Mouse (Mus musculus): ENCODE results near the gene Pdgfb. TPM values are rescaled to one million over a fixed set of nuclear protein-coding genes. Genes with fewer than 3 reads are reported as not detected.
A peak's percentile ranks its signal among the peaks of the same experiment; 100 is the strongest.

Gene Pdgfb
- total RNA-seq, 1 experiment, result 9.5 TPM

DNA sequence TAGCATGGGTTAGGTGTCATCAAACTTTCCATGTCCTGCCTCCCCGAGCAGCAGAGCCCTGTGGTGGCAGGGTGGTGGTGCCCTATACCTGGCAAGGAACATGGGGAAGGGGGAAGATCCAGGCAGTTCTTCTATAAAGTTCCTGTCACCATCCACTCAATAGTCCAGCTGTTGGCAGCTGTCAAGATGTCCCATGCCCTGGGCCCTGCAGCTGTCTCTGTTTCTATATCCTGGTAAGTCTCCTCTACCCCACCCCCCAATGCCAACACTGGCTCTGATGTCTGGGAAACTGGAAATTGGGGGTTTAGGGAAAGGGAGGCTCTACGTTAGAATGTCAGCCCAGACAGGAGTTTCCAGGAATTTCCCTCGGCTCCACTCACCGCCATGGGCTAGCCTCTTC is 20.2 kb downstream of the Pdgfb start:
- TF ChIP-seq ZNF384 (IDR thresholded peaks at IDR 0.05; ENCODE audit: low read depth, low read length), result no peak
- no peak for TF ChIP-seq MAFK (IDR thresholded peaks at IDR 0.05; ENCODE audit: insufficient read depth, low read depth, low read length)
- TF ChIP-seq ZC3H11A (IDR thresholded peaks at IDR 0.05; ENCODE audit: borderline replicate concordance, low read depth, low read length), result no peak
- TF ChIP-seq CHD2 (IDR thresholded peaks at IDR 0.05; ENCODE audit: low read depth, low read length), result no peak
- TF ChIP-seq HCFC1 (IDR thresholded peaks at IDR 0.05; ENCODE audit: borderline replicate concordance, insufficient read depth, low read length), result no peak
- no peak overlapping the region for H3K9ac ChIP-seq (ENCODE audit: insufficient read depth, low read depth, low read length, poor library complexity, severe bottlenecking)
- H3K4me3 ChIP-seq (ENCODE audit: insufficient read depth in 1 of 2, low read depth in 1 of 2, low read length in 2 of 2, poor library complexity in 1 of 2, severe bottlenecking in 1 of 2), result no peak overlapping the region
- peaks cover 9% of the 10 kb centered on the region; the same call in 1 of the 2 replicates for H3K36me3 ChIP-seq (ENCODE audit: control insufficient read depth, insufficient read depth, low read length, poor library complexity, severe bottlenecking)
- DNase-seq (ENCODE audit: low read depth, low spot score), result no peak
- in situ Hi-C loops (cut with MboI; ENCODE audit: low sequenced_read_pairs in 2 of 2, unreplicated experiment in 2 of 2), result no loop called here
- H3K4me1 ChIP-seq (ENCODE audit: control insufficient read depth in 2 of 2, insufficient read depth in 2 of 2, low read length in 2 of 2, poor library complexity in 1 of 2), result peaks cover 0 to 4% of the 10 kb centered on the region in 2 experiments; a peak in 2 of 4 replicates
- no peaks in the 10 kb centered on the region for H3K9me3 ChIP-seq (ENCODE audit: control insufficient read depth, insufficient read depth, low read depth, low read length)
- no peak overlapping the region for H3K27ac ChIP-seq (ENCODE audit: insufficient read depth, low read depth, low read length, poor library complexity, severe bottlenecking)

- no peak overlapping the region for H3K4me3 ChIP-seq (ENCODE audit: insufficient read depth in 1 of 2, low read depth in 1 of 2, low read length in 2 of 2, poor library complexity in 1 of 2, severe bottlenecking in 1 of 2)
- no peak for DNase-seq (ENCODE audit: low read depth, low spot score)
- H3K9me3 ChIP-seq (ENCODE audit: control insufficient read depth, insufficient read depth, low read depth, low read length), result no peaks in the 10 kb centered on the region
- TF ChIP-seq MAFK (IDR thresholded peaks at IDR 0.05; ENCODE audit: insufficient read depth, low read depth, low read length) (peak; percentile 100), ZC3H11A (IDR thresholded peaks at IDR 0.05; ENCODE audit: borderline replicate concordance, low read depth, low read length) (no peak)
- H3K4me1 ChIP-seq (ENCODE audit: control insufficient read depth in 2 of 2, insufficient read depth in 2 of 2, low read length in 2 of 2, poor library complexity in 1 of 2), result peaks cover 8 to 14% of the 10 kb centered on the region in 2 experiments; a peak in 3 of 4 replicates
- no peak overlapping the region for H3K27ac ChIP-seq (ENCODE audit: insufficient read depth, low read depth, low read length, poor library complexity, severe bottlenecking)
- in situ Hi-C loops (cut with MboI; ENCODE audit: low sequenced_read_pairs in 2 of 2, unreplicated experiment in 2 of 2), result no loop called here
- no peaks in the 10 kb centered on the region for H3K36me3 ChIP-seq (ENCODE audit: control insufficient read depth, insufficient read depth, low read length, poor library complexity, severe bottlenecking)
- H3K9ac ChIP-seq (ENCODE audit: insufficient read depth, low read depth, low read length, poor library complexity, severe bottlenecking), result no peak overlapping the region
Observed at GRCm38 (mm10) chr15:79986182-79986581, 28.6 kb downstream of the Pdgfb start.

- Histone ChIP-seq H3K9ac (ENCODE audit: insufficient read depth, low read depth, low read length, poor library complexity, severe bottlenecking) (no peak overlapping the region), H3K4me3 (ENCODE audit: insufficient read depth in 1 of 2, low read depth in 1 of 2, low read length in 2 of 2, poor library complexity in 1 of 2, severe bottlenecking in 1 of 2) (no peak overlapping the region), H3K9me3 (ENCODE audit: control insufficient read depth, insufficient read depth, low read depth, low read length) (no peaks in the 10 kb centered on the region), H3K27ac (ENCODE audit: insufficient read depth, low read depth, low read length, poor library complexity, severe bottlenecking) (no peak overlapping the region), H3K4me1 (ENCODE audit: control insufficient read depth in 2 of 2, insufficient read depth in 2 of 2, low read length in 2 of 2, poor library complexity in 1 of 2) (peaks cover 8 to 14% of the 10 kb centered on the region in 2 experiments; a peak in 3 of 4 replicates), H3K36me3 (ENCODE audit: control insufficient read depth, insufficient read depth, low read length, poor library complexity, severe bottlenecking) (no peaks in the 10 kb centered on the region)
- DNase-seq (ENCODE audit: low read depth, low spot score), result no peak
- TF ChIP-seq HCFC1 (IDR thresholded peaks at IDR 0.05; ENCODE audit: borderline replicate concordance, insufficient read depth, low read length) (no peak), ZC3H11A (IDR thresholded peaks at IDR 0.05; ENCODE audit: borderline replicate concordance, low read depth, low read length) (no peak), CHD2 (IDR thresholded peaks at IDR 0.05; ENCODE audit: low read depth, low read length) (no peak), ZNF384 (IDR thresholded peaks at IDR 0.05; ENCODE audit: low read depth, low read length) (no peak), MAFK (IDR thresholded peaks at IDR 0.05; ENCODE audit: insufficient read depth, low read depth, low read length) (no peak)
- in situ Hi-C loops (cut with MboI; ENCODE audit: low sequenced_read_pairs in 2 of 2, unreplicated experiment in 2 of 2), result no loop called here
Observed at GRCm38 (mm10) chr15:79985471-79985870, 29.3 kb downstream of the Pdgfb start.

DNA sequence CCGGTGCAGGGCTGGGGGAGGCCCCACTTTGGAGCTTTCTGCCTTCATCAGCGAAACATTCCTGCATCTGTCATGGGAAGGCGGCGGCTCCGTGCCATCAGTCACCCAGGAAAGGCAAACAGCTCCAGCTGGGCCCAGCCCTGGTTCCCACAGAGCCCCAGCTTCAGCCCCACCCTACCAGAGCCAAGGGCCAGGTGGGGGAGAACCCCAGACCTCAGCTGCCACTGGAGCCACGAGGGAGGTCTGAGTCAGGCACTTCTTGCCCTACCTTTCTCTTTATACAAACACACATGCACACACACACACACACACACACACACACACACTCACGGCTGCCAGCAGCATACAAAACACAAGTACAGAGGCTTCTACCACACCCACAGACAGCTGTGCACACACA is 30.6 kb downstream of the Pdgfb start:
- H3K36me3 ChIP-seq (ENCODE audit: control insufficient read depth, insufficient read depth, low read length, poor library complexity, severe bottlenecking), result no peaks in the 10 kb centered on the region
- H3K9me3 ChIP-seq (ENCODE audit: control insufficient read depth, insufficient read depth, low read depth, low read length), result no peaks in the 10 kb centered on the region
- TF ChIP-seq ZNF384 (IDR thresholded peaks at IDR 0.05; ENCODE audit: low read depth, low read length), result no peak
- TF ChIP-seq ZC3H11A (IDR thresholded peaks at IDR 0.05; ENCODE audit: borderline replicate concordance, low read depth, low read length), result no peak
- TF ChIP-seq MAFK (IDR thresholded peaks at IDR 0.05; ENCODE audit: insufficient read depth, low read depth, low read length), result no peak
- TF ChIP-seq HCFC1 (IDR thresholded peaks at IDR 0.05; ENCODE audit: borderline replicate concordance, insufficient read depth, low read length), result no peak
- TF ChIP-seq CHD2 (IDR thresholded peaks at IDR 0.05; ENCODE audit: low read depth, low read length), result no peak
- H3K4me3 ChIP-seq (ENCODE audit: insufficient read depth in 1 of 2, low read depth in 1 of 2, low read length in 2 of 2, poor library complexity in 1 of 2, severe bottlenecking in 1 of 2), result no peak overlapping the region
- peaks cover 8 to 14% of the 10 kb centered on the region in 2 experiments; a peak in 3 of 4 replicates for H3K4me1 ChIP-seq (ENCODE audit: control insufficient read depth in 2 of 2, insufficient read depth in 2 of 2, low read length in 2 of 2, poor library complexity in 1 of 2)
- no peak overlapping the region for H3K27ac ChIP-seq (ENCODE audit: insufficient read depth, low read depth, low read length, poor library complexity, severe bottlenecking)
- H3K9ac ChIP-seq (ENCODE audit: insufficient read depth, low read depth, low read length, poor library complexity, severe bottlenecking), result no peak overlapping the region
- in situ Hi-C loops (cut with MboI; ENCODE audit: low sequenced_read_pairs in 2 of 2, unreplicated experiment in 2 of 2), result no loop called here
- DNase-seq (ENCODE audit: low read depth, low spot score), result no peak

- Histone ChIP-seq H3K4me3 (ENCODE audit: insufficient read depth in 1 of 2, low read depth in 1 of 2, low read length in 2 of 2, poor library complexity in 1 of 2, severe bottlenecking in 1 of 2) (peak overlapping the region; percentile 17 to 36; a peak in 2 of 4 replicates), H3K9me3 (ENCODE audit: control insufficient read depth, insufficient read depth, low read depth, low read length) (no peaks in the 10 kb centered on the region)
- DNase-seq (ENCODE audit: low read depth, low spot score), result no peak
Observed at GRCm38 (mm10) chr15:79980716-79981115, 34.1 kb downstream of the Pdgfb start.

More at GRCm38 (mm10) chr15:79980716-79981115, 34.1 kb downstream of the Pdgfb start:
- H3K9ac ChIP-seq (ENCODE audit: insufficient read depth, low read depth, low read length, poor library complexity, severe bottlenecking), result peak overlapping the region; percentile 10; the same call in 1 of the 2 replicates
- H3K4me1 ChIP-seq (ENCODE audit: control insufficient read depth in 2 of 2, insufficient read depth in 2 of 2, low read length in 2 of 2, poor library complexity in 1 of 2), result peaks cover 4 to 9% of the 10 kb centered on the region in 2 experiments; a peak in 3 of 4 replicates
- H3K27ac ChIP-seq (ENCODE audit: insufficient read depth, low read depth, low read length, poor library complexity, severe bottlenecking), result no peak overlapping the region
- TF ChIP-seq ZNF384 (IDR thresholded peaks at IDR 0.05; ENCODE audit: low read depth, low read length) (no peak), ZC3H11A (IDR thresholded peaks at IDR 0.05; ENCODE audit: borderline replicate concordance, low read depth, low read length) (no peak), MAFK (IDR thresholded peaks at IDR 0.05; ENCODE audit: insufficient read depth, low read depth, low read length) (no peak)
- in situ Hi-C loops (cut with MboI; ENCODE audit: low sequenced_read_pairs in 2 of 2, unreplicated experiment in 2 of 2), result no loop called here
- no peaks in the 10 kb centered on the region for H3K36me3 ChIP-seq (ENCODE audit: control insufficient read depth, insufficient read depth, low read length, poor library complexity, severe bottlenecking)

Data from ES-E14 (cell line).